8 mouse cellular contexts compared by ENCODE assay signal in the genomic region with DNA sequence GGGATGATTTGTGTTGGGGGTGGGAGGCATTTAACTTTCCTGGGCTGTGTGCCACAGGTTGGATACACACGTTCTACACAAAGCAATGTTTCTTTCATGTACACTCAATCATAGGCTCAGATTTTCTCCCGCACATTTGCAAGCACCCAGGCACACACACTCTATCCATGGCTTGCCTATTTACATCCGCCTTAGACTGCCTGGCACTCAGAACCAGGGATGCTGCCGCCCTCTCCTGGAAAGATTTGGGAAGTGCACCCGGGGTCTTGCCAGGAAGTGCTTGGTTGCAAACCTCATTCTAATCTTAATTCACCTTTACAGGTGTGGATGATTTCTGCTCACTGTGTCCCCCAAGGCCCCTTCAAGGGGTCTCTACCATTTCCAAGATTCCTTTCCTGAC.
DNase-seq lines count a peak whose midpoint lies in the region; ATAC-seq and TF ChIP-seq lines count a peak whose summit lies in the region.

No protein-coding gene starts in this region.

- H3K36me3 ChIP-seq in limb, embryonic 14.5 days (ENCODE audit: control insufficient read depth, insufficient read depth, low read length) = no peaks in the 10 kb centered on the region
- H3K36me3 ChIP-seq in splenic B cell, adult 2 months (ENCODE audit: control insufficient read depth, insufficient read depth, low read length, poor library complexity, severe bottlenecking) = no peaks in the 10 kb centered on the region

- H3K27ac ChIP-seq in limb, embryonic 14.5 days (replicated peaks; ENCODE audit: low read depth, low read length) = no peak overlapping the region

- no peaks in the 10 kb centered on the region for H3K27me3 ChIP-seq in limb, embryonic 14.5 days (ENCODE audit: control insufficient read depth, insufficient read depth, low read length)
- H3K27me3 ChIP-seq in splenic B cell, adult 2 months (ENCODE audit: control insufficient read depth, insufficient read depth, low read length, poor library complexity, severe bottlenecking) = no peaks in the 10 kb centered on the region

- H3K4me3 ChIP-seq in limb, embryonic 14.5 days (replicated peaks; ENCODE audit: low read length) = no peak overlapping the region

- 9% methylated on average over 5 of the region's 5 CpGs for WGBS in limb, embryonic 14.5 days

- no peak for TF ChIP-seq POLR2A in limb, embryonic 14.5 days (IDR thresholded peaks at IDR 0.05; ENCODE audit: borderline replicate concordance, extremely low read depth, insufficient read depth, insufficient read length)

- H3K9ac ChIP-seq in limb, embryonic 14.5 days (ENCODE audit: low read depth, low read length, severe bottlenecking) = no peak overlapping the region

- intact Hi-C loops in gastrocnemius, postnatal 36 days (cut with DNase I) = loop anchor here (2.0 to 5.0 kb wide), 2 partner anchors 197 to 371 kb away; no protein-coding TSS in a partner anchor

- H3K4me2 ChIP-seq in limb, embryonic 14.5 days (replicated peaks; ENCODE audit: low read depth, low read length, severe bottlenecking) = no peak overlapping the region

- peak; percentile 58 to 77 for DNase-seq in urinary bladder, adult 18-20 months (ENCODE audit: low spot score in 2 of 2)
- no peak for DNase-seq in urinary bladder, postnatal 10 days (ENCODE audit: low spot score)
- DNase-seq in embryo, embryonic 10 days (ENCODE audit: low spot score) = peak; percentile 77
- peak; percentile 60 to 73 for DNase-seq in gastrocnemius, postnatal 36 days
- peak; percentile 88 for DNase-seq in kidney, adult 9 months
- DNase-seq in limb, embryonic 14.5 days (ENCODE audit: low spot score) = peak; percentile 65
- DNase-seq in neural tube, embryonic 10.5 days (ENCODE audit: extremely low spot score, low spot score) = peak; percentile 80
- peak; percentile 78 for DNase-seq in splenic B cell, adult 2 months (ENCODE audit: low read depth, low spot score)

- H3K4me1 ChIP-seq in limb, embryonic 14.5 days (ENCODE audit: control insufficient read depth, insufficient read depth, low read length) = no peaks in the 10 kb centered on the region

- no peaks in the 10 kb centered on the region for H3K9me3 ChIP-seq in limb, embryonic 14.5 days (ENCODE audit: control insufficient read depth, low read length)

- ATAC-seq in limb, embryonic 14.5 days (ENCODE audit: low FRiP score, low read depth) = peak; percentile 41; the same call in 1 of the 2 replicates
